Mouse (Mus musculus) mesoderm, embryonic 11.5 days (tissue): Measurements from ENCODE around the gene Gm49383.

Experiments
- DNase-seq: peaks from one replicate; pipeline ENCODE4 v3.0.0-alpha.2; 2012; ENCODE audit warnings: low read depth, low spot score

The Gm49383 gene

DNA sequence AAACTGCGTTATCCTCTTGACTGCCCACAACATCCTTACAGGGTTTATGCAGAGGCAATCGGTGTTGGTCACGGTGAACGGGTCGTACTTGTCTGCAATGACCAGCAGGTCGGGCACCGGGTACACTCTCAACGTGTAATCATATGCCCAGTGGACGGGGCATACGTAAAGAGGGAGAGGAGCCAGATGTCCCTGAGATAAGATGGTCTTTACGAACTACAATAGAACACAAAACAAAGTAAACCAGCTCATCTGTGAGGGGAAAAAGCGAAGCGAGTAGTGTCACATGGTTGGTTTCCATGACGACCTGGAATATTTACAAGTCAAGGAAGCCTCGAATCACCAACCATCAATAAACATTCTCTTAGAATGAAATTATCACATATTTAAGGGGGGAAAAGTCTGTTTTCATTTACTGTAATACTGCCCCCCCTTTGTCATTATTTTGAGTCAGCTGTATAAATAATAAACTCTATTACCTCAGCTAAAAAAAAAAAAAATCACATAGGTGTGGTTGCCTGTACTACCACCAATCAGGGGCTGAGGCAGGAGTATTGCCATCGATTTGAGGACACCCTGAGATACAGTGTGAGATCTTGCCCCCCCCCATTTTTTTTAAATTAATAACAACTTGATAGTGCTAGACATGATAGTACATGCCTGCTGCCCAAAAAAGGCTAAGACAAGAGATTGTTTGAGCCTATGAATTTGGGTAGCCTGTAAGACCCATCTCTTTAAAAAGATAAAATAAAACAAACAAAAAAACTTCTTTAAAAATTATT is 7.3 kb upstream of the Gm49383 start, which contains the start of gene Gm49384:
Gm49384 (minus strand) TSS at position 216 of the 782 bp plus-strand sequence.
- peak; percentile 51 for DNase-seq

DNA sequence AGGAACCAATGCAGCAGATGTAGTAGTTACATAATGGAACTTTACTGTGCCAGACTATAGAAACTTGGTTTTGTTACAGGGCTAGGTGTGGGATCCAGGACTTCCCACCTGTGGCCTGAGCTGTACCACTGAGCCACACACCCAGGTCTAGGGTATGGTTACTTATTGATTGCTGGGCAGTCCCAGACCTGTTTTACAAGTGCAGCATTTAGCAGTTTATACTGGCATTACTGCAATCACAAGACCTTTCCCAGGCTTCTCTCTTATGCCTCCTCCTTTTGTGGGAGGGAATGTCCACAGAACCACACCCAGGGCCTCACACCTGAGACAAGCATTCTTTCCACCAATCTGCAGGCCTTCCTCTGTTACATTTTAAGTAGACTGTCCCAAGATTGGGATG is 2.1 kb upstream of the Gm49383 start:
- DNase-seq = no peak

DNA sequence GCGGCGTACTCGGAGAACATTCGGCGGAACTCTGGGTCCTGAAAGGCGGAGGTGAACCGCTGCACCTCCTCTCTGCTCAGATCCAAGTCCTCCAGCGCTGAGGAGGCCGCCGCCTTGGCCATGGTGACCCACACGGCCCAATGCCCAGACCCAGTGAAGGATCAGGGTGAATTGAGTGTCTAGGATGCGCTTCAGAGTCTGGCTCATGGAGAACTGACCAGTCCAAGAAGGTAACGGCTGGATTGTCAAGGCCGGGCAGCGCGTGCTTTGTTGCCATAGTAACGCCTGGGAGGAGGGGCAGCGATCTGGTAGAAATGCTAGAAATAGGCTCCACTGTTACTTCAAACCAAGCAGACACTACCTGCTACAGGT is 1.2 kb upstream of the Gm49383 start, which contains the start of gene Dnaaf2:
Dnaaf2 (minus strand) TSS at position 266 of the 372 bp plus-strand sequence.
- peak; percentile 76 for DNase-seq

DNA sequence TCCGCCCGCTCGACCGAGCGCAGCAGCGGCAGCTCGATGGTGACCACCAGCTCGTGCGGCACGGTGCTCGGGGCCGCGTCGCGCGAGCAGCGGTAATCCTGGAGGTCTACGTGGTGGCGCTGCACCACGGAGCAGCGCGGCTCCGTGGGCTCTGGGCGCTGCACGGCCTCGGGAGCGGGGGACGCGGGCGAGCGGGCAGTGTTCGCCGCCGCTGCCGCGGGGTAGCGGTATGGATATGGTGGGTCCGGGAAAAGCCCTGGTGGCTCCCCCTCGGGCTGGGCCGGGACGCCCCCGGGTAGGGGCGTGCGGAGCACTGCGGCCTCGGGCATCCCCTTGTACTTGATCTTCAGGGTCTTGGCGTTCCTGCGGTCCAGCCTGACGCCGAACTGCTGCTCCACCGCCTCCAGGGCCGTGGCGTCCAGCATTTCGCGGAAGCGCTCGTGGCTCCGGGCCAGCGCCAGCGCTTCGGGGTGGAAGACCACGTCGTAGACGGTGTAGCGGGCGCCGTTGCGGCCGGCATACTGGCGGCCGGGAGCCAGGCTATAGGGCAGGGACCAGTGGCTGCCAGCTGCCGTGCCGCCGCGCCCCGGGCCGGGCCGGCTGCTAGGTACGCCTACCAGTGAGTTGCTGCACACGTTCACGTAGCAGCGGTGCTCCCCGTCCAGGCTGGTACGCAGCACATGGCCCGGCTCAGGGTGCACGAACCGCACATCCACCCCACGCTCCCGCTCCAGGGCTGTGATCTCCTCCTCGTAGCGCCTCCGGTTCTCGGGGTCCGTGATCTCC is 667 bp upstream of the Gm49383 start:
- peak; percentile 33 for DNase-seq

DNA sequence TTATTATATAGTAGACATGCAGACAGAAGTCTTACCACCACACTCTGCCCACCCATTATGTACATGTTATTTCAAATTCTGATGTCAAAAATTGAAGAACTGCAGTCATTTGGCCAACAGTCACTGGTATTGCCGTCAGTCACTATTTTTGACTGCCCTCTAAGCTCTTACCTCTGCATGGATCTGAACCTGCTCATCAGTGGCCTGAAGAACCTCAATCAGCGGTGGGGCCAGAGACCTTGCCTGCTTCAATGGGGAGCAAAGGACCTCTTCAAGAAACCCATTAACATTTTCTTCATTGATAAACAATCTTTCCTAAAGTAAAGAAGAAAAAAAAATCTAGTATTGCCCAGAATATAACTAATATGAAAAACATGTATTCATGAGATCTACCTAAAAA is 4.3 kb downstream of the Gm49383 start:
- DNase-seq = no peak

DNA sequence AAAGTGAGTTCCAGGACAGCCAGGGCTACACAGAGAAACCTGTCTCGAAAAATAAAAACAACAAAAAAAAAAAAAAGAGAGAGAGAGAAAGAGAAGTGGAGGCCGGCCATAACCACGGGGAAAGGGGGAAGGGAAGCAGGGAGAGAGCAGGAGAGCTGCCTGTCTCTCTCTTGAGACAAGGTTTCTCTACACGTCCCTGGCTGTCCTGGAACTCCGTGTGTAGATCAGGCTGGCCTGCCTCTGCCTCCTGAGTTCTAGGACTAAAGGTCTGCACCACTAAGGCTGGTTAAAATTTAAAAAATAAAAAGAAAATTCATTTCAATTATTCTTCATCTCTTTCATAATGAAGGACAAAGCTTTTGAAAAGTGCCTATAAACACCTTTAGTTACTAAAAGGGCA is 5.5 kb downstream of the Gm49383 start:
- no peak for DNase-seq

DNA sequence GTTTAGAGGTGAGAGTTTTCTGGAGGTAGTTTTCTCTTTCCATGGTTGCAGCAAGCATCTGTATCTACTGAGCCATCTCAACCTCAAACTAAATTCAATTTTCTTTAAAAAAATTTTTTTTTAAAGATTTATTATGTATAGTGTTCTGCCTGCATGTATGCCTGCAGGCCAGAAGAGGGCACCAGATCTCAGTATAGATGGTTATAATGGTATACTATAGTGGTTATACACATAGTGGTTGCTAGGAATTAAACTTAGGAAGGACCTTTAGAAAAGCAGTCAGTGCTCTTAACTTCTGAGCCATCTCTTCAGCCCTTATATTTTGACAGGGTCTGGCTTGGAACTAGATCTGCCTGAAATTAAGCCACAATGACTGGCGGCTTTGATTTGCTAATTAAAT is 6.4 kb downstream of the Gm49383 start:
- no peak for DNase-seq

DNA sequence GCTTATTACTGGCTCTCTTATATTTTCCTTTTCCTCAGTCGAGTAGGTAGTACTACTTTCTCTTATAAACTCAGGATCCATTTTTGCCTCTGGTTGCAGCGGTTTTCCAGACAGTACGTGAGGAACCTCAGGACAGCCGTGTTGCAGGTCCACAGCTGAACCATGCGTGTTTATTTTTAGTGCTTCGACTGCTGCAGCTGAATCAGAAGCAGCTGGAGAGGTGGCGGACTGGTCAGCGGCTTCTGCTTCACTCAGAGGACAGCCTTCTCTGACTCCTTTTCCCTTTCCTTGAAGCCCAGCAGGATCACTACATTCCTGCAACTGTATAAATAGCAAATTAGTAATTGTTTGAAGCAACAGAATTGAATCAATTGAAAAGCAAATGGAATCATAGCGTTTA is 6.8 kb downstream of the Gm49383 start:
- no peak for DNase-seq

DNA sequence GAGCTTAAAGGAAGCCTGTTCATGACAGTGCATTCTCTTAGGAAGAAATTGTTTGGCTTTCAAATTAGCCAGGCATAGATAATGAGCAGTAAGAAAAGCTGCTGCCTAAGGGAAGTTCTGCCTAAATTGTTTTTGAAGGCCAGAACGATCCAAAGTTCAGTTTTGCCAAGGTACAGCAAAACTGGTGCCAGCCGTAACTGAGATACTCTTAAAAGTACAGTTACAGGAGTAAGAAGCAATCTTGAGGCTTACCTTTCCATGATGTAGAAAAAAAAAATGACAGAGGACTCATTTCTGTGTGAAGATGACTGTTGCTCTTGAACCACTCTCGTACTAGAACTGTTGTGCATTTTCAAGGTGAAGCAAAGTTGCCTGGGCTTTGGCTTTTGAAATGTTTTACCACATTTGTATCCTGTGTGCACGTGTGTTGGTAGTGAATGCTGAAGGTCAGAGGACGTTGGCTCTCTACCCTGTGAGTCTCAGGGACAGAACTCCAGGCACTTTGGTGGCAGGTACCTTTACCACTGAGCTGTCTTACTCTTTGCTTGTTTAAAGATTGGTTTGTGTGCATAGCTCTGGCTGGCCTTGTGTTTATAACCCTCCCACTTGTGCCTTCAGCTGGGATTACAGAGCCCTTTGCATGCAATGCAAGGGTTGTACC is 10.0 kb downstream of the Gm49383 start:
- DNase-seq = no peak

DNA sequence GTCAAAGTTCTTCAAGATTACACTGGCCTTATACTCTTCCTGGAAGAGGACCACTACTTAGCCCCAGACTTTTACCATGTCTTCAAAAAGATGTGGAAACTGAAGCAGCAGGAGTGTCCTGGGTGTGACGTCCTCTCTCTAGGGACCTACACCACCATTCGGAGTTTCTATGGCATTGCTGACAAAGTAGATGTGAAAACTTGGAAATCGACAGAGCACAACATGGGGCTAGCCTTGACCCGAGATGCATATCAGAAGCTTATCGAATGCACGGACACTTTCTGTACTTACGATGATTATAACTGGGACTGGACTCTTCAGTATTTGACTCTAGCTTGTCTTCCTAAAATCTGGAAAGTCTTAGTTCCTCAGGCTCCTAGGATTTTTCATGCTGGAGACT is 11.5 kb downstream of the Gm49383 start:
- DNase-seq = no peak

DNA sequence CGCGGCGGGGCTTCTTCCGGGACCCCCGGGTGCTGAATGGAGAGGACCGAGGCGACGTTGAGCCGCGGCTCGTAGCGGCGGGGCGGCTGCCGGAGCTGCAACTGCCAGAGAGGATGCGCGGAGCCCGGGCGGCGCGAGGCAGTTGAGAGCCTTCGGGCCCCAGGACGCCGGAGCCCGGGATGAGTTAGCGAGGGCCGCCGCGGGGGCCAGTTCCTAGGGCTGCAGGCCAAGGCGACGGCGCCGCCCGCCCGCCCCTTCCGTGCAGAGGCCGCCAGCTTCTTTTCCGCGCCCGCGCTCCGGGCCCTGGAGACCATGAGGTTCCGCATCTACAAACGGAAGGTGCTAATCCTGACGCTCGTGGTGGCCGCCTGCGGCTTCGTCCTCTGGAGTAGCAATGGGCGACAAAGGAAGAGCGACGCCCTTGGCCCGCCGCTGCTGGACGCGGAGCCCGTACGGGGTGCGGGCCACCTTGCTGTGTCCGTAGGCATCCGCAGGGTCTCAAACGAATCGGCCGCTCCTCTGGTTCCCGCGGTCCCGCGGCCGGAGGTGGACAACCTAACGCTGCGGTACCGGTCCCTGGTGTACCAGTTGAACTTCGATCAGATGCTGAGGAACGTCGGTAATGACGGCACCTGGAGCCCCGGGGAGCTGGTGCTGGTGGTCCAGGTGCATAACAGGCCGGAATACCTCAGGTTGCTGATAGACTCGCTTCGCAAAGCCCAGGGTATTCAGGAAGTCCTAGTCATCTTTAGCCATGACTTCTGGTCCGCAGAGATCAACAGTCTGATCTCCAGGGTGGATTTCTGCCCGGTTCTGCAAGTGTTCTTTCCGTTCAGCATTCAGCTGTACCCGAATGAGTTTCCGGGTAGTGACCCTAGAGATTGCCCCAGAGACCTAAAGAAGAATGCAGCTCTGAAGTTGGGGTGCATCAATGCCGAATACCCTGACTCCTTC is 12.3 kb downstream of the Gm49383 start:
- peak; percentile 24 for DNase-seq

DNA sequence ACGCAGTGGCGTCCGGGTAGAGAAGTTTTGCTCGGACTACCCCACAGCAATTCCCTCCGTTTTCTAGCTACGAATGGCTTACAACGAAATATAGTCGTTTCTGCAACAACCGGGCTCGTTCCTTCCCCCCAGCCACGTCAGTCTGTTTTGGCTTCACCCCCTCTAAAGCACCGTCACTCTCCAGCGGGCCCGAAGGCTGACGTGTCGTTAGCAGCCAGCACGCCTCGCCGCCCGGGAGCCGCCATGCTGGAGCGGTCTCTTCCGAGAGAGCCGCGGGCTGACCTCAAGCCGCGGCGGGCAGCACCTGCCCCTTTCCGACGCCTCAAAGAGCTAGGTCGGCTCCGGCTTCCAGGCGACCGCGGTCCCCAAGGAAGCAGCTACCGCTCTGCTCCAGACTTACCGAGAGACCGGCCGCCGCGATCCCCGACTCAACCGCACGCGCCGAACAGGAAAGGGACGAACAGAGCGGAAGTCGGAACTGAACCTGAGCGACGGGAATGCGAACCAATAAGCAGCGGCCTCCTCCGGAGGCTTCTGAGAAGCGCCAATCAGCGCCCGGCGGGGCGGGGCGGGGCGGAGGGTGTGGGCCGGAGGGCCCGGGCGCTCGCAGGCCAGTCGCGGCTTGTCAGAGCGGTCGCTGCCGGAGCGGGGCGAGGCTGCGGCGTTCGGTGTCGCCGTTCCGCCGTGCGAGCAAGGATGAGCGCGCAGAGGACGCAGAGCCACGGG is 13.2 kb downstream of the Gm49383 start, which contains the start of the genes Rpl36al and Mgat2:
Rpl36al (minus strand) TSS at position 501 of the 726 bp plus-strand sequence.
Mgat2 (plus strand) TSS at position 575 of the 726 bp plus-strand sequence.
- DNase-seq = peak; percentile 99

DNA sequence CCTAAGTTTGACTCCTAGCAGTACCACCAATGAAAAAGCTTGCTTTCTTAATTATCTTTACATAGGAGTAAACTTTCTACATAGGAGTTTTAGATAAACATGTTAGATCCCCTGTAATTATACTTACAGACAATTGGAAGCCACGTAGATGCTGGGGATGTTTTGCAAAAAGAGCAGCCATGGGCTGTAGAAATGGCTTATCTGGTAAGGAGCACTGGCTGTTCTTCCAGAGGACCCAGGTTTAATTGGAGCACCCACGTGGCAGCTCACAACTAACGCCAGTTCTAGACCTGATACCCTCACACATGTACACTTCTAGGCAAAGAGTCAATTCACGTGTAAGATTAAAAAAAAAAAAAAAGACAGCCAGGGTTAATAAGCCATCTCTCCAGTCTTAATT is 15.1 kb downstream of the Gm49383 start:
- DNase-seq = no peak

DNA sequence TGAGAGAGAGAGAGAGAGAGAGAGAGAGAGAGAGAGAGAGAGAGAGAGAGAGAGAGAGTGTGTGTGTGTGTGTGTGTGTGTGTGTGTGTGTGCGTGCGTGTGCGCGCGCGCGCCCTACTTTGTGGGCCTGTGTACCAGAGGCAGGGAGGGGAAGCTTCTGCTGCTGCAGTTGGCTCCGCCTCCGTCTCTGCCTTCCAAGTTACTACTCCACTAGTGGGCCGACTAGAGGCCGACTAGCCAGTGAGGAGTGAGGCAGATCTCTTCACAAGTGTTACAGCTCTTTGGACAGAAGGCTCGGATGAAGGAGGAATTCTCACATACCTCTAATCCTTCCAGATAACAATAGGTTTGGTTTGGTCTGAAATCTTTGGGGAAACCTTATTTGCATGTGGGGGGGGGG is 17.5 kb downstream of the Gm49383 start:
- no peak for DNase-seq

DNA sequence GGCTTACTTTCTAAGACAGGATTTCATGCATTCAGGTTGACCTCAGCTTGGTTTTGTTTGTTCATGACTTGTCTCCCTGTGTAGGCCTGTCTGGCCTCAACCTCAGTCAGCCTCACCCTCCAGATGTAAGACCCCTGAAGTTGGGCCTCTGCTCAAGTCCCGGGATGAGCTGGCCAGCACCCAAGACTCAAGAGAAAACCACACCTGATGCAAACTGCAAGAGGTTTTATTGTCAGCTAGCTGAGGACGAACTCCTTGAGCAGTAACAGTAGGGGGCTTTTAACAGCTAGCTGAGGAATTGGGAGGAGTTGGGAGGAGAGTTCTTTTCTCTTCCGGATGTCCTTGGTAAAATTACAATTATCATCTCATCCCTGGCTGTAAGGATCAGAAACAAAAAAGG is 19.4 kb downstream of the Gm49383 start:
- DNase-seq = no peak

DNA sequence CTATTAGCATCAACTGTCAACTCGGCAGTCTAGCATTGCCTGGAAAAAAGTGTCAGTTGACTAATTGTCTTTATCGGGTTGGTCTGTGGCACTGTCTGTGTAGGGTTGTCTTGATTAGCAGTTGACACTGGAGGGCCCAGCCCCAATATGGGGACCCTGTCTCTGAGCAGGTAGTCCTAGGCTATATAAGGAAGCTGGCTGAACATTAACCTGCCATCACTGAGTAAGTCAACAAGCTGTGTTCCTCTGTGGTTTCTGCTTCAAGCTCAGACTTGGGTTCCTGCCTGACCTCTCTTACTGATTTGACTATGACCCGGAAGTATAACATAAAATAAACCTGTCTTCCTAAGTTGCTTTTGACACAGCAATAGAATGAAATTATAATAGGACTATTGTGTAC is 20.9 kb downstream of the Gm49383 start:
- DNase-seq = no peak

DNA sequence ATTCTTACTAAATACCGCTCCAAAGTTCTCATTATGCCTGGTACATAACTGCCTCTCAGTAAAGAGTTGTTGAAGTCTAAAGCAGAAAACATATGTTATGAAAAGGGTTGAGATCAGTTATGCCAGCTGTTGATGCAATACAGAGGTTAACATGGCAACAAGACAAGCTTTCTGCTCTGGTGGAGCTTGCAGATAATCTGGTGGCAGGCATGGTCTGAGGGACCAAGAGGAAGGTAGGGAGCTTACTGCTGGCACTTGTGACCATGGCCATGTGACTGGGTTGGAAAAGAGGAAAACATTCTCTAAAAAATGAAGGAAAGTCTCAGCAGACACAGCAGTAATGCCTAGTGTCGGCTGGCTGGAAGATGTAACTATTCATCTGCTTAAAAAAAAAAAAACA is 25.6 kb downstream of the Gm49383 start:
- no peak for DNase-seq

DNA sequence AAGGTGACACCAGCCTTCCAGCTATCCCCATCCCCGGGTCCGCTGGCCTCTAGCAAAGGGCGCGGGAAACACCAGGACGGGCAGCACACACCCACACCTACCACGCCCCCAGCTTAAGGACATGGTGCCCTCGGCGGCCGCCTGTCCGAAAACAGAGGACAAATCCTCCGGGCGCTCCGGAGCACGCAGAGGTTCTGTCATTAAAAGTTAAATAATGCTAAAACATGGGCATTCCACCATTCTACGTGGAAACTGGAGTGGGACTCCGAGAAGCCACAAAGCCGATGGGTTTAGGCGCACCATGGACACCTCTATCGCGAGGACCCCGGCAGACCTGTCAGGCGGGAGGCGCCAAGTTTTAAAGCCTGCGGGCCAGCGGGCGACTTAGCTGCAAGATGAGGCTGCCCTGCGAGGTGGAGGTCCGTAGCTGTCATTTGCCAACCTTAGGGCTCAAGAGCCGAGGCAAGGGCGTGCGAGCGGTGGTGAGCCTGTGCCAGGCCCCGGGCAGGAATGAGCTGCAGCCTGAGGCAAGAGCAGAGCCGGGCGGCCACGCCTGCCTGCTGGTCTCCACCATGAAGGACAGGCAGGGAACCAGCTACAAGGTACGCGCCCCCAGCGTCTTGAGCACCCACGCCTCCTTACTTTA is 28.3 kb downstream of the Gm49383 start, which contains the start of gene Lrr1:
Lrr1 (plus strand) TSS at position 354 of the 646 bp plus-strand sequence.
- DNase-seq = peak; percentile 82

DNA sequence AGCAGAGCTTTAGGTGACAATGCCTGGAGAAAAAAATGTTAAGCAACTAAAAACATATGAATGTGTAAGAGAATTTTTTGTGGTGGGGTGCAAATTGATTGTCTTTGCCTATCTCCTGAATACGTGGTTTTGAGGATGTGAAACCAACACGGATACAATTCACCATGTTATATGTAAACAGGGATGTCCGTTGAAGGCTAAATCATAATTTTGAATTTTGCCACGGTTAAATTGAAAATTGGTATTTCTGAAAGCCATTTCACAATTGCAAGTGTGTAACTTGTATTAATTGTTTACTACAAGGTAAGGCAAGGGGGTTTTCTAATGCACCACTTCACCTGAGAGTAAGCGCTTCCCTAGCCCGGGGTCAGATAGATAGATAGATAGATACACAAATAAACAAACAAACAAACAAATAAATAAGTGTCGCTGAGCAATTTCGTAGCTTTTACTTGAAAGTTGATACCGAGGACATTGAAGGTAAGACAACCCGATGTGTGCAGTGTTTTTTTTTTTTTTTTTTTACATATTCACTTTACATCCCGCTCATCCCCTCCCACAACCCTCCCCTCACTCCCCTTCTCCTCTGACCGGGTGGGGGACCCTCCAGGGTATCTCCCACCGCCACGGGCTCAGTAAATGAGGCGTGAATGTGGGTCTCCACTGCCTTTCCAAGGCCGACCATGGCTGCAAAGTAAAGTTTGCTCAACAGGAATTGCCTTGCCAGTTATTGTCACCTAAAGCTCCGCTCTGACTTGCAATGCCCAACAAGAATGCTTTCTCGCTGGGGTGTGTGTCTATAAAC is 29.0 kb downstream of the Gm49383 start:
- DNase-seq = no peak
